Mouse (Mus musculus) lung, embryonic 15.5 days (tissue): ENCODE measurements around the gene Dnah14. TPM values are rescaled to one million over a fixed set of nuclear protein-coding genes. Genes with fewer than 3 reads are reported as not detected.

Experiments used
- ATAC-seq: fragments of 200-750 bp; cut with Nextera tagmentation; 2 replicates; pipeline ENCODE4 v1.8.0; 2017; ENCODE audit warnings: moderate number of reproducible peaks, borderline replicate concordance; ENCODE audit not compliant: low FRiP score, low TSS enrichment; ENCODE audit errors: extremely low read depth
- H3K27ac ChIP-seq: fragments of 300-500 bp; sonication (generic); 2 replicates; pipeline ENCODE4 v1.5.1; 2015; ENCODE audit warnings: moderate library complexity, mild to moderate bottlenecking, inconsistent platforms
- H3K27me3 ChIP-seq: fragments of 300-500 bp; sonication (generic); 2 replicates; pipeline ENCODE4 v1.6.1; 2015; ENCODE audit warnings: inconsistent platforms
- H3K36me3 ChIP-seq: fragments of 300-500 bp; sonication (generic); 2 replicates; pipeline ENCODE4 v1.6.1; 2015; ENCODE audit warnings: inconsistent platforms
- H3K4me1 ChIP-seq: fragments of 300-500 bp; sonication (generic); 2 replicates; pipeline ENCODE4 v1.6.1; 2015; ENCODE audit warnings: inconsistent platforms
- H3K4me2 ChIP-seq: fragments of 300-500 bp; sonication (generic); 2 replicates; pipeline ENCODE4 v1.6.1; 2015; ENCODE audit warnings: inconsistent platforms, mild to moderate bottlenecking, moderate library complexity
- H3K4me3 ChIP-seq: fragments of 300-500 bp; sonication (generic); 2 replicates; pipeline ENCODE4 v1.5.1; 2015; ENCODE audit warnings: mild to moderate bottlenecking, inconsistent platforms
- H3K9ac ChIP-seq: fragments of 300-500 bp; sonication (generic); 2 replicates; pipeline ENCODE4 v1.6.1; 2015; ENCODE audit warnings: inconsistent platforms
- H3K9me3 ChIP-seq: fragments of 300-500 bp; sonication (generic); 2 replicates; pipeline ENCODE4 v1.6.1; 2016; ENCODE audit warnings: inconsistent platforms
- WGBS: fragments of 180-500 bp; shearing (Covaris S2); methylation state at CpG from one replicate; pipeline ENCODE4 v1.1.7; 2015; 5-methylcytosine and 5-hydroxymethylcytosine counted together
- polyA plus RNA-seq: library from polyadenylated mRNA; unstranded; fragments of >200 nt; fragmentation: Nextera tagmentation; extraction: Ambion mirVana; gene quantifications from 2 replicates; pipeline ENCODE4 v1.2.1, GENCODE M21; 2015

The Dnah14 gene
- polyA plus RNA-seq, 1 experiment from 2014 or later, result 1.3 TPM

DNA sequence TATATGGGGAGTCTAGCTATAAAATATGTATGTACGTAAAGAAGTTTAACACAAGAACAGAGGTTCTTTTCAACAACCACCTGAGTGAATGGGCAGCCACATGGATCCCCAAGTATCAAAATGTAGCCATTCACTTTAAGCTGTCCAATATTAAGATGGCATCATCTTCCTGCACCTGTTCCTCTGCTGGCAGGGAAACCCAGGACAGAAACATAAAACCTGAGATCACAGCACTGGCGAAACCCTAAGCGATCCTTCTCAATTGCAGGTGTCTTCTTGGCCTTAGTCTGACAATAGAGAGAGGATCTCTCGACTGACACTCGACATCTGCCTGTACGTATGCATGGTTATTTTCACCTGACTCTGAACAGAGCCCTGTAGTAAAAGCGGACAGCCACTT lies 250.4 kb downstream of the Dnah14 start:
- H3K4me1 ChIP-seq, result no peaks in the 10 kb centered on the region
- H3K9me3 ChIP-seq, result no peaks in the 10 kb centered on the region
- 95% methylated on average over 7 of the region's 7 CpGs for WGBS
- no peak overlapping the region for H3K27ac ChIP-seq
- H3K4me3 ChIP-seq, result no peak overlapping the region
- peaks cover 92% of the 10 kb centered on the region for H3K36me3 ChIP-seq
- H3K4me2 ChIP-seq, result no peak overlapping the region
- H3K9ac ChIP-seq, result no peak overlapping the region
- no peaks in the 10 kb centered on the region for H3K27me3 ChIP-seq
- ATAC-seq, result no peak

DNA sequence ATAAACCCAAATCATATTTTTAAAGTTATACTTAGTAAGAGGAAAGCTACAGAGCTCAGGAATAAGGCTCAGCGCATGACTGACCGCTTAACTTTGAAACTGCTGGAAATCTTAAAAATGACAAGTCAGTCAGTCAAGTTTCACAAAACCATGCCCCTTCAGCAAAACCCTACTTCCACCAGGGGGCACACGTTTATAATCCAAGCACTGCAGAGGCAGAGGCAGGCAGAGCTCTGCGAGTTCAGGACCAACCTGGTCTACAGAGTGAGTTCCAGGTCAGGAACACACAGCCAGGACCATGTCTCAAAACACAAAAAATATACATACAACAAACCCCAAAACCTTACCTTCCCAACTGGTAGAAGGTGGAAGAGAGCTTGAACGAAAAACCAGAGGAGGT lies 252.0 kb downstream of the Dnah14 start:
- Histone ChIP-seq H3K4me1 (no peaks in the 10 kb centered on the region), H3K36me3 (peaks cover 92% of the 10 kb centered on the region), H3K9ac (no peak overlapping the region), H3K4me3 (no peak overlapping the region), H3K27ac (no peak overlapping the region), H3K27me3 (no peaks in the 10 kb centered on the region), H3K4me2 (no peak overlapping the region), H3K9me3 (no peaks in the 10 kb centered on the region)
- ATAC-seq, result no peak
- WGBS, result 90% methylated on average over 5 of the region's 5 CpGs

DNA sequence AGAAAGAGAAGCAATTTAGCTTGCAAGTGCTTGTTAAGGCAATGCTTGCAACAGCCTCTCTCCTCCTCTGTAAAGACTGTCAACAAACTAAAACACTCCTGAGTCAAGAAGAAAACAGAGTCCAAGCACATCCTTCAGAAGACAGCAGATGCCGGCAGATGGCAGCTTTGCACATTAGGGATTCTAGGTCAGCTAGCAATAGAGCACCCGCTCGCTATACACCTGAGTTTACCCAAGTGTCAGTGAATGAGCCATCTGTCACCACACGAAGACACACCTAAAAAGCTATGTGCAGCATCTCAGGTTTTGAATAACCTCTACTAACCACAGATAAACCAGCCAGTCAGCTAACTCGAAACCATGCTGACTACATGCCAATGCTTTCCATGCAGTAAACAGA lies 256.4 kb downstream of the Dnah14 start:
- Histone ChIP-seq H3K4me2 (no peak overlapping the region), H3K27me3 (no peaks in the 10 kb centered on the region), H3K36me3 (peaks cover 89% of the 10 kb centered on the region), H3K27ac (no peak overlapping the region), H3K4me1 (no peaks in the 10 kb centered on the region), H3K9me3 (no peaks in the 10 kb centered on the region), H3K4me3 (no peak overlapping the region), H3K9ac (no peak overlapping the region)
- no peak for ATAC-seq
- WGBS, result 90% methylated on average over 5 of the region's 5 CpGs

DNA sequence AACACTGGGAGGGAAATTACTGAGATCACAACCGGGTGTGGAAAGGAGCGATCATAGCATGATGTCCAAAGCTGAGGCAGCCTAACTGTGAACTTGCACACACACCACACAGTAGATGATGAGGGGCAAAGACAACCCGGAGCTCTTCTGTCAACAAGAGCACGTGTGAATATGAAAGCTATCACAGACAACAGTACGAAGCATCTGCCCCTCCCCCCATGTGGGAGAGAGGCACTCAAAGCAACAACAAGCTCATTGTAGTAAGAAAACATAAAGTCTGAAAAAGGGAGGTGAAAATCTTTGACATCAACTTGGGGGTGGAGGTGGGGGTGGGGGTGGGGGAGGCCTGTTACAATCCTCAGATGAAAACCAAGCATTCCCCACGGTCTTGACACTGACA lies 256.8 kb downstream of the Dnah14 start:
- H3K9ac ChIP-seq, result no peak overlapping the region
- 0 out of 2 replicates have a peak, but pooled peaks cover 2% of the 10 kb centered on the region for H3K4me1 ChIP-seq
- no peak overlapping the region for H3K27ac ChIP-seq
- peaks cover 85% of the 10 kb centered on the region for H3K36me3 ChIP-seq
- H3K9me3 ChIP-seq, result no peaks in the 10 kb centered on the region
- no peak overlapping the region for H3K4me3 ChIP-seq
- H3K27me3 ChIP-seq, result no peaks in the 10 kb centered on the region
- ATAC-seq, result no peak
- no peak overlapping the region for H3K4me2 ChIP-seq
- 72% methylated on average over 6 of the region's 6 CpGs for WGBS

DNA sequence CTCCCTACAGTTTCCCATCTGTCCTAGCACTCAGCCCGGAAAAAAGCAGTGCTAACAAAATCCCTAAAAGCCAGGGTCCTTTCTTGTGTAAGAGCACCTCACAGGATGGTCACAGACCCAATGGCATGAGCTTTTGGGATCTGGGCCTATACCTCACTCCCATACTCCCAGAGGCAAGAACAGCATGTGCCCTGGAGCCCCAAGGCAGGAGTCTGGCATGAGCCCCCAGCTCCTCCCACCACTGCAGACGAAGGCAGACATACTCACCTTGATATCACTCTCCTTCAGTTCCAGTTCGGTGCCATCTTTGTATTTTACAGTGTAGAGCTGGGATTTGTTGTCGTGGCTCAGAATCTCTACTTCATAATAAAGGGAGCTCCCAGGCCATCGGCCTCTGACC lies 261.8 kb downstream of the Dnah14 start:
- Histone ChIP-seq H3K4me1 (peaks cover 27% of the 10 kb centered on the region), H3K36me3 (peaks cover 37% of the 10 kb centered on the region), H3K4me2 (no peak overlapping the region), H3K27ac (no peak overlapping the region), H3K4me3 (no peak overlapping the region), H3K27me3 (no peaks in the 10 kb centered on the region), H3K9me3 (no peaks in the 10 kb centered on the region), H3K9ac (no peak overlapping the region)
- ATAC-seq, result no peak
- 86% methylated on average over 5 of the region's 5 CpGs for WGBS

DNA sequence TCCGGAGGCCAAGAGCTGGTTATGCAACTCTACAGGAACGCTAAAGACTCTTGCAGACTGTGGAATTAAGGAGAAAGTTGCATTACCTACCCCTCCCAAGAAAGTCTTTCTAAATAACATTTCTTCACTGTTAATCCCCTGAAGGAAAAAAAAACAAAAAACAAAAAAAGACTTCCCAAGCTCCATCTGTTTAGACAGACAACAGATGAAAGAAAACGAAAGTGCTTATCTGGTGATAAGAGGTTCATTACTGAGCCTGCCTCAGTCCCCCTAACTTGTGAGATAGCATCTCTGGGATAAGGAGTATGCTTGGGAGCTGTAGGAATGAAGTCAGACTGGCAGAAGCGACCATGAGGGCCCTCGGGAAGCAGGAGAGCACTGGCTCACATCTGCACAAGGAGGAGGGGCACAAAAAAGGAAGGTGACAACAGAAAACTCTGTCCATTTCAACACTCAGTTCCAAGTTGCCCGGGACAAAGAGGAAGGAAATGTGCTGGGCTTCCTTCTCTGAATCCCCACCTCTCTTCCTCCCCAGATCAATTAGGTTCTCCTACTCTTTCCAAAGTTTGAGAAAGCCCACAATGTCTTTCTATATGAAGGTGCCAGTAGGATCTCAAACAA lies 263.5 kb downstream of the Dnah14 start:
- Histone ChIP-seq H3K4me1 (peaks cover 28% of the 10 kb centered on the region), H3K9ac (peak overlapping the region; percentile 27), H3K9me3 (no peaks in the 10 kb centered on the region), H3K27me3 (no peaks in the 10 kb centered on the region), H3K4me3 (peak overlapping the region; percentile 77), H3K36me3 (peaks cover 21% of the 10 kb centered on the region), H3K4me2 (peak overlapping the region; percentile 81), H3K27ac (no peak overlapping the region)
- 6% methylated on average over 6 of the region's 6 CpGs for WGBS
- no peak for ATAC-seq

DNA sequence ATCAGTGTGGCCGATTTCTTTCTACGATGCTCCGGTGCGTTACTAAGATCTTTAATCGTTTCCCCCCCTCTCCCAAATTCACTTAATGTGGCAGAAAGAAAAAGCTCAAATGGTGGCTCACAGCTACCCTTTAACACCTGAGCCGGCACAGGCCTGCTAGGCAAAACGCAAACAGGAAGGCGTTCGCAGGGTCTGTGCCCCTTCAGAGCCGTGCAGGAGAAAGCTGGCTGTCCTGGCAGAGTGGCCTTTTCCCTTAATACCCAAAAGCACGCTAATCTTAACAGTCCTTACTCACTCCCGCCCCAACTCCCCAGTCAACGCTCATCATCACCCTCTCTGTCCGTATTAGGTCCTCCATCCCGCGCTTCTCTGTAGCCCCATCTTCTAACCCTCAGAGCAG lies 265.0 kb downstream of the Dnah14 start:
- Histone ChIP-seq H3K27me3 (no peaks in the 10 kb centered on the region), H3K9me3 (no peaks in the 10 kb centered on the region), H3K4me1 (peaks cover 28% of the 10 kb centered on the region), H3K4me2 (peak overlapping the region; percentile 81), H3K27ac (peak overlapping the region; percentile 99), H3K9ac (peak overlapping the region; percentile 85), H3K36me3 (peaks cover 6% of the 10 kb centered on the region), H3K4me3 (peak overlapping the region; percentile 77)
- ATAC-seq, result peak; percentile 0; the same call in 1 of the 2 replicates
- under 1% methylated on average over 16 of the region's 16 CpGs for WGBS

DNA sequence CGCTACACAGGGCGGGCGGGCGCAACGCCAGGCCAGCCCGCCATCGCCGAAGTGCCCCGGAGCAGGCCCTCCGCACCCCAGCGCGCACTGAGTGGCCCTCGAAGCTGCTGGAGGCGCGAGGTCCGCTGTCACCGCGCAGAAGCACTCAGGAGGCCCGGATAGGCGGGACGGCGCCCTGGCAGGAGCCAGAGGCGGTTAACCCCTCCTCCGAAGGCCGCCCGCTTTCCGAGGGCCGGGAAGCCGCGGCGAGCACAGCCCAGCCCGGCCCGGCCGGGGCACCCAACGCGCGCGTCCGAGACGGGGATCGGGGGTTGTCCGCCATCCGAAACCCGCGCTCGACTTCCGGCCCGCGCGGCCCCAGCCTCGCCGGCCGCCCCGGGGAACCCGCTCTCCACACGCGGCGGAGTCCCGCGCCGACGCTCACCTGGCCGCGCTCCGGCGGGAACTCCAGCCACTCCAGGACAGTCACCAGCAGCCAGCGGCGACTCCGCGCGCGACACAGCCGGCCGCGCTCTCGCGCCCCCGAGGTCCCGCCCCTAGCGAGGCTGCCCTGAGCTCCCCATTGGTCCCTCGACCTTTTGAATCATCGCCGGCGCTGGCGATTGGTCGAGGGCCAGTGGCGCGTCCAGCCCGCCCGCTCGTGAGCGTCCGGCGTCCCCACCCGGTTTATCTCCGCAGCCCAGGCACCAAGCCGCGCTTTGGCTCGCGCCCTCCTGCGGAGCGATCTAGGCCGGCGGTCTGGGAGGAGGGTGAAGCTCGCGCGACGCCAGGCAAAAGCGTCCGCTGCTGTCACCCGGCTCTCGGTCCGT lies 265.7 kb downstream of the Dnah14 start:
- Histone ChIP-seq H3K4me1 (peaks cover 28% of the 10 kb centered on the region), H3K9ac (peak overlapping the region; percentile 85), H3K27me3 (no peaks in the 10 kb centered on the region), H3K4me2 (peak overlapping the region; percentile 81), H3K4me3 (peak overlapping the region; percentile 77), H3K36me3 (no peaks in the 10 kb centered on the region), H3K27ac (peak overlapping the region; percentile 99), H3K9me3 (no peaks in the 10 kb centered on the region)
- ATAC-seq, result peak; percentile 98
- under 1% methylated on average over 112 of the region's 113 CpGs for WGBS

DNA sequence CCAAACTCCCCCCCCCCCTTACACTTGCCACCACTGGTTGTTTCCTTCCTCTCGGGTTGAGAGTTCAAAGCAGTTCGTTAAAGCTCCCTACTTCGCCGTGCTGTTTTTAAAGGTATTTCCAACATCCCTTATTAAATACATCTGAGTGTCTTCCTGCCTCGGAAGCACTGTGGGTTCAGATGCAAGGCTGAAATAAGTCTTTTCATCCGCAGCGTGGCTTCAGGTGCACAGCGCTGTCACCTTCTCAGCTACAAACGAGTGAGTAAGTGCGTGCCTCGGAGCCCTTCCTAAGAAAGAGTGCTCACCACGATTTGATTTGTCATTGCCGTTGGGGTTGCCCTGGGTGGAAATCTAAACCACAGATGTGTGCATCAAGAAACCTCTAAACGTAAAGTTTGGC lies 266.4 kb downstream of the Dnah14 start, which contains the start of gene Lbr:
TSS of gene Lbr (minus strand) at position 266 of the 400 bp plus-strand sequence.
- peaks cover 28% of the 10 kb centered on the region for H3K4me1 ChIP-seq
- no peaks in the 10 kb centered on the region for H3K36me3 ChIP-seq
- ATAC-seq, result no peak
- WGBS, result 0% methylated on average over 14 of the region's 14 CpGs
- H3K4me3 ChIP-seq, result peak within 1 kb of the TSS; percentile 77
- no peaks in the 10 kb centered on the region for H3K9me3 ChIP-seq
- H3K27me3 ChIP-seq, result no peaks in the 10 kb centered on the region
- peak within 1 kb of the TSS; percentile 81 for H3K4me2 ChIP-seq
- H3K9ac ChIP-seq, result peak within 1 kb of the TSS; percentile 85
- H3K27ac ChIP-seq, result peak within 1 kb of the TSS; percentile 99

DNA sequence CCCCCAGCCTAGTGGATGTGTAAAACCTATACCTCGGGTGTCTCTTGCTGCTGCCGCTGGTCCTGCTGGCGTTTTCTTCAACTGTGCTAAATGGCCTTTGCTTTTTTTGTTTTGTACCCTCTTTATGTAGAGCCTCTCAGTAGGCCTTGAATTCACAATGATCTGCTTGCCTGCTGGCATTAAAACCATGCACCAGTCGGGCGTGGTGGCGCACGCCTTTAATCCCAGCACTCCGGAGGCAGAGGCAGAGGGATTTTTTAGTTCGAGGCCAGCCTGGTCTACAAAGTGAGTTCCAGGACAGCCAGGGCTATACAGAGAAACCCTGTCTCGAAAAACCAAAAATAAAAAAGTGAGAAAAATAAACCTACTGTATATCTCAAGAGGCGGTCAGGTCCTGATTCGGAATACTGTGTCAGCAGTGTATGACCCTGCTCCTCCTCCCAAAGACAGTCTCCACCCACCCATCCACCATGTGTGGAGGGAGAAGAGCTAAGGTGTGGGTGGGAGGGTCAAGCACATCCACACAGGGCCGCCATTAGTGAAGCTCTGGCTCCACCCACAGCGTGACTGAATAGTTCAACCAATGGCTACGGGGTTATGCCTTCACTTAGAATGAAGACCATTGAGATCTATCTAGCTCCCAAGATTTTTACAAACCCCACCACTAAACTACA lies 268.7 kb downstream of the Dnah14 start:
- H3K27me3 ChIP-seq, result no peaks in the 10 kb centered on the region
- WGBS, result 84% methylated on average over 15 of the region's 15 CpGs
- no peak overlapping the region for H3K4me3 ChIP-seq
- H3K9ac ChIP-seq, result no peak overlapping the region
- ATAC-seq, result no peak
- no peak overlapping the region for H3K27ac ChIP-seq
- H3K4me2 ChIP-seq, result no peak overlapping the region
- H3K36me3 ChIP-seq, result no peaks in the 10 kb centered on the region
- H3K9me3 ChIP-seq, result no peaks in the 10 kb centered on the region
- H3K4me1 ChIP-seq, result peaks cover 16% of the 10 kb centered on the region

DNA sequence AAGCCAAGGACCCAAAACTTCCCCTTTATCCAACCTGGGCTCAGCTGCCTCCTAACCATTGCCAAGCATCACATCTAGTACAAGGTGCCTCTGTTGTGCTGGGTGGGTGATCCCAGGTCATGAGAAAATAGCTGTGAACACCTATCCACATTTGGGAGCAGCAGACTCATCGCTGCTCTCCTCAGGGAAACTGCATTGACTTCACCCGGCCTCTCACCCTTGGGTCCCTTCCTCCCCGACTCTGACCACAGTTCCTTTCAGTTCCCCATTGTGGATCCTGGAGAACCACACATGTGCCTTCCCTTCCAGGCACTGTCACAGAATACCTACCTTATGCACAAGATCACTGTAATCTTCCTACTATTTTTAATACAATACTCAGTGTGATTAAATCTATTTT lies 269.4 kb downstream of the Dnah14 start:
- WGBS, result 87% methylated on average over 3 of the region's 3 CpGs
- H3K4me2 ChIP-seq, result no peak overlapping the region
- no peak overlapping the region for H3K27ac ChIP-seq
- H3K27me3 ChIP-seq, result no peaks in the 10 kb centered on the region
- no peaks in the 10 kb centered on the region for H3K9me3 ChIP-seq
- no peak overlapping the region for H3K4me3 ChIP-seq
- H3K9ac ChIP-seq, result no peak overlapping the region
- no peak for ATAC-seq
- H3K36me3 ChIP-seq, result no peaks in the 10 kb centered on the region
- peaks cover 9% of the 10 kb centered on the region for H3K4me1 ChIP-seq

DNA sequence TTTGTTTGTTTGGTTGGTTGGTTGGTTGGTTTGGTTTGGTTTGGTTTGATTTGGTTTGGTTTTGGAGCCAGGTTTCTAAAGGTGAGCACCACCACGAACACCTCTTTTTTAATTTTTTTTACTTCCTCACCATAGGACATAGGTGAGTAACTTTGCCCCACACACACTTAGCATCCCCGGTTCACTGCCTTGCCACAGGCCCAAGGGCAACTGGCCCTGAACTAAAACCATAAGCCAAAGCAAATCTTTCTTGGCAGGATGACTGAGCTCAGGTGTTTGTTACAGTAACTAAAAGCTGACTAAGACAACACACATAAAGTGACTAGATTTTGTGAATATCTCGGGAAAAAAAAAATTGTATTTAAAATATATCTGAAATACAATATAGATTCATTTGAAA lies 271.0 kb downstream of the Dnah14 start:
- no peak overlapping the region for H3K9ac ChIP-seq
- H3K27ac ChIP-seq, result no peak overlapping the region
- no peaks in the 10 kb centered on the region for H3K27me3 ChIP-seq
- WGBS, result 89% methylated on average over 3 of the region's 3 CpGs
- no peak for ATAC-seq
- H3K4me2 ChIP-seq, result no peak overlapping the region
- peaks cover 10% of the 10 kb centered on the region for H3K4me1 ChIP-seq
- H3K36me3 ChIP-seq, result no peaks in the 10 kb centered on the region
- no peaks in the 10 kb centered on the region for H3K9me3 ChIP-seq
- no peak overlapping the region for H3K4me3 ChIP-seq
